Mouse (Mus musculus) liver, embryonic 14.5 days (tissue): ENCODE data around the gene Lrrtm3.

Source experiments
- CTCF ChIP-seq: IDR thresholded peaks from 2 replicates; pipeline ENCODE4 v1.5.1; 2016; ENCODE audit warnings: antibody characterized with exemption, low read depth, control low read depth
- EP300 ChIP-seq: IDR thresholded peaks from 2 replicates; pipeline ENCODE4 v1.6.1; 2016; ENCODE audit warnings: antibody characterized with exemption, low read depth

DNA sequence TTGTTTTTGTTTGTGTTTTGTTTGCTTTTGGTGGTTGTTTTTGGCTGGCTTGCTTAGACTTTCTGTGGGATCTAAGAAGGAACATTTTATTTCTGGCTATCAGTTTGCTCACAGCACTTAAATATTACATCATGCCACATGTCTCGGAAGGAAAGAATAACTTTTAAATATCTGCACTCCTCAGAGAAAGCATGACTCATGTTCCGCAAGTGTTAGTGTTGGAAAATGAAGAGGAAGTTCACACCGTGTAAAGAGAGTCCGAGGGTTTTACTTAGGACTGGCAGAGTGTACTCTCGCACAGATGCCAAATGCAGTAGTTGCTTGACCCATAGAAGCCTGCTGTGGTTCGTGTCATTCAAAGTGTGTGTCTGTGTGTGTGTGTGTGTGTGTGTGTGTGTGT is 40.9 kb downstream of the Lrrtm3 start:
- no peak for TF ChIP-seq EP300
- no peak for TF ChIP-seq CTCF
